Mouse (Mus musculus): ENCODE measurements around the gene Trir. TPM values are rescaled to one million over a fixed set of nuclear protein-coding genes. Genes with fewer than 3 reads are reported as not detected.

Trir gene
- 87.8 and 137 TPM in 2 replicates for polyA plus RNA-seq (2012; rRNA removed)

- H3K36me3 ChIP-seq (ENCODE audit: control insufficient read depth, insufficient read depth, low read length), result peaks cover 13% of the 10 kb centered on the region
- H3K4me1 ChIP-seq (ENCODE audit: control insufficient read depth, insufficient read depth, insufficient read length), result peaks cover 12% of the 10 kb centered on the region; the same call in 1 of the 2 replicates
- under 1% methylated on average over 71 of the region's 75 CpGs for WGBS
Observed at GRCm38 (mm10) chr8:85026670-85027515, at the start of gene Trir. Gene Trir (plus strand): TSS chr8:85026823.

GRCm38 (mm10) chr8:84977435-84978247 is 49.0 kb upstream of the Trir start:
- no peaks in the 10 kb centered on the region for H3K27me3 ChIP-seq (ENCODE audit: control insufficient read depth, insufficient read depth, low read length)
- peaks cover 23% of the 10 kb centered on the region for H3K4me1 ChIP-seq (ENCODE audit: control insufficient read depth, insufficient read depth, insufficient read length)
- WGBS, result under 1% methylated on average over 69 of the region's 70 CpGs
- H3K36me3 ChIP-seq (ENCODE audit: control insufficient read depth, insufficient read depth, low read length), result no peaks in the 10 kb centered on the region
- H3K27ac ChIP-seq (ENCODE audit: insufficient read depth, low read length), result peak overlapping the region; percentile 96
- DNase-seq (ENCODE audit: low read depth in 1 of 2, low spot score in 2 of 2), result peak in 1 of 2 experiments; percentile 76
- peak overlapping the region; percentile 74 for H3K4me3 ChIP-seq (ENCODE audit: extremely low read depth, insufficient read depth, insufficient read length)
- no peak for TF ChIP-seq CTCF (IDR thresholded peaks at IDR 0.05; ENCODE audit: extremely low read depth, insufficient read depth, insufficient read length, insufficient replicate concordance)
- no peak; the same call in 1 of the 2 replicates for TF ChIP-seq POLR2A (IDR thresholded peaks at IDR 0.05; ENCODE audit: low read depth, low read length)

More at GRCm38 (mm10) chr8:85026670-85027515, at the start of gene Trir:
- peak within 1 kb of the TSS; percentile 95 for H3K4me3 ChIP-seq (ENCODE audit: extremely low read depth, insufficient read depth, insufficient read length)
- no peaks in the 10 kb centered on the region for H3K27me3 ChIP-seq (ENCODE audit: control insufficient read depth, insufficient read depth, low read length)
- TF ChIP-seq CTCF (IDR thresholded peaks at IDR 0.05; ENCODE audit: extremely low read depth, insufficient read depth, insufficient read length, insufficient replicate concordance) (no peak), POLR2A (IDR thresholded peaks at IDR 0.05; ENCODE audit: low read depth, low read length) (peak; percentile 95)
- peak within 1 kb of the TSS; percentile 98 for H3K27ac ChIP-seq (ENCODE audit: insufficient read depth, low read length)
- DNase-seq (ENCODE audit: low read depth in 1 of 2, low spot score in 2 of 2), result peak; percentile 91 to 97

- peak within 1 kb of the TSS; percentile 74 for H3K4me3 ChIP-seq (ENCODE audit: extremely low read depth, insufficient read depth, insufficient read length)
- peaks cover 25% of the 10 kb centered on the region for H3K4me1 ChIP-seq (ENCODE audit: control insufficient read depth, insufficient read depth, insufficient read length)
- no peaks in the 10 kb centered on the region for H3K27me3 ChIP-seq (ENCODE audit: control insufficient read depth, insufficient read depth, low read length)
- H3K36me3 ChIP-seq (ENCODE audit: control insufficient read depth, insufficient read depth, low read length), result no peaks in the 10 kb centered on the region
- WGBS, result under 1% methylated on average over 63 of the region's 63 CpGs
- peak; percentile 95 to 96 for DNase-seq (ENCODE audit: low read depth in 1 of 2, low spot score in 2 of 2)
- TF ChIP-seq CTCF (IDR thresholded peaks at IDR 0.05; ENCODE audit: extremely low read depth, insufficient read depth, insufficient read length, insufficient replicate concordance) (no peak), POLR2A (IDR thresholded peaks at IDR 0.05; ENCODE audit: low read depth, low read length) (peak; percentile 100)
- peak within 1 kb of the TSS; percentile 96 for H3K27ac ChIP-seq (ENCODE audit: insufficient read depth, low read length)
Observed at GRCm38 (mm10) chr8:84978248-84978940, 48.2 kb upstream of the Trir start, which contains the start of gene Junb. Gene Junb (minus strand): TSS chr8:84978718.

- peaks cover 34% of the 10 kb centered on the region for H3K4me1 ChIP-seq (ENCODE audit: control insufficient read depth, insufficient read depth, insufficient read length)
- peak; percentile 93 to 97 for DNase-seq (ENCODE audit: low read depth in 1 of 2, low spot score in 2 of 2)
- 3% methylated on average over 40 of the region's 42 CpGs for WGBS
Observed at GRCm38 (mm10) chr8:84979599-84980421, 46.8 kb upstream of the Trir start.

GRCm38 (mm10) chr8:84980622-84981358 is 45.8 kb upstream of the Trir start:
- peak in 1 of 2 experiments; percentile 53 for DNase-seq (ENCODE audit: low read depth in 1 of 2, low spot score in 2 of 2)
- Histone ChIP-seq H3K27me3 (ENCODE audit: control insufficient read depth, insufficient read depth, low read length) (no peaks in the 10 kb centered on the region), H3K4me1 (ENCODE audit: control insufficient read depth, insufficient read depth, insufficient read length) (peaks cover 37% of the 10 kb centered on the region), H3K36me3 (ENCODE audit: control insufficient read depth, insufficient read depth, low read length) (no peaks in the 10 kb centered on the region), H3K4me3 (ENCODE audit: extremely low read depth, insufficient read depth, insufficient read length) (peak overlapping the region; percentile 50; the same call in 1 of the 2 replicates), H3K27ac (ENCODE audit: insufficient read depth, low read length) (peak overlapping the region; percentile 96)
- no peak for TF ChIP-seq CTCF (IDR thresholded peaks at IDR 0.05; ENCODE audit: extremely low read depth, insufficient read depth, insufficient read length, insufficient replicate concordance)
- no peak for TF ChIP-seq POLR2A (IDR thresholded peaks at IDR 0.05; ENCODE audit: low read depth, low read length)
- 28% methylated on average over 11 of the region's 11 CpGs for WGBS

More at GRCm38 (mm10) chr8:84979599-84980421, 46.8 kb upstream of the Trir start:
- Histone ChIP-seq H3K27ac (ENCODE audit: insufficient read depth, low read length) (peak overlapping the region; percentile 96), H3K36me3 (ENCODE audit: control insufficient read depth, insufficient read depth, low read length) (no peaks in the 10 kb centered on the region), H3K4me3 (ENCODE audit: extremely low read depth, insufficient read depth, insufficient read length) (peak overlapping the region; percentile 50), H3K27me3 (ENCODE audit: control insufficient read depth, insufficient read depth, low read length) (no peaks in the 10 kb centered on the region)
- TF ChIP-seq CTCF (IDR thresholded peaks at IDR 0.05; ENCODE audit: extremely low read depth, insufficient read depth, insufficient read length, insufficient replicate concordance) (no peak), POLR2A (IDR thresholded peaks at IDR 0.05; ENCODE audit: low read depth, low read length) (peak; percentile 49)

All from spleen, adult 2 months (tissue).